Comparison of ENCODE assay signal across 19 mouse cellular contexts in the genomic region with DNA sequence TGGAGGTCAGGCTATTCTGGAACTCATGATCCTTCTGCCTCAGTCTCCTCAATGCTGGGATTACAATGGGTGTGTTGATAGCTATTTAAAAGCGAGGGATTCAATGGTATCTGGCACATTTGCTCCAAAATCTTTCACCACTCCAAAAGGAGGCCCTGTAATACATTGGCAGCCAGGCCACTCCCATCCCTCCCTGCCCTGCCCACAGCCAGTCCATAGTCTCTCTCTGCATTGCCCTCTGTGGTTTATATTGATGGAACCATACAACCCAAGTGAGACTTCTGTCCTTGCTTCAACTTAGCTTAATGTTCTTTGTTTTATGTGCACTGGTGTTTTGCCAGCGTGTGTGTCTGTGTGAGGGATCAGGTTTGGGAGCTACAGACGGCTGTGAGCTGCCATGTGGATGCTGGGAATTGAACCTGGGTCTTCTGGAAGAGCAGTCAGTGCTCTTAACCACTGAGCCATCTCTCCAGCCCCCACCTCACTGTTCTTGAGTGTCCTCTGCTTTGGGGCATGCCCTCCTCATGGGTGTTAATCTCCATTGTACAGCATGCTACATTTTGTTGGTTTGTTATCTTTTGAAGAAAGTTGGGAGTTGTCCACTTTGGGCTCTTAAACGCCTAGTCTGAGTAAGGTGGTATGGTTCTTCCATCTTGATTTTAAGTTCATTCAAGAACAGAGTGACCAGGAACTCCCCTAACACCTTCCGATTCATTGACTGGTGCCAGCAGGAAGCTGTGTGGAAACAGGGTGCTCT. TPM values are rescaled to one million over a fixed set of nuclear protein-coding genes. Genes with fewer than 3 reads are reported as not detected.
"Had no signal": no experiment of that assay in that cellular context is flagged by ENCODE, and none has a peak within 500 bp of the region (broad histone marks: within the 10 kb centered on the region; RNA-seq: fewer than 3 reads in every experiment).

No protein-coding gene starts in this region.

- H3K36me3 ChIP-seq: limb, embryonic 13.5 days; midbrain, embryonic 15.5 days; neural tube, embryonic 13.5 days had no signal

- H3K4me2 ChIP-seq: limb, embryonic 13.5 days; midbrain, embryonic 11.5 days; midbrain, embryonic 15.5 days; neural tube, embryonic 13.5 days had no signal

- DNase-seq: kidney, adult 11 months; kidney, adult 9 months; kidney, postnatal 36 days; left cerebral cortex, postnatal 4 days; lung, adult 18-20 months; lung, postnatal 36 days; retina, postnatal 1 day; right cerebral cortex, postnatal 14 days; thymus, postnatal 14 days had no signal

- H3K27me3 ChIP-seq: limb, embryonic 13.5 days; midbrain, embryonic 15.5 days; neural tube, embryonic 13.5 days had no signal

- H3K4me3 ChIP-seq: limb, embryonic 13.5 days; midbrain, embryonic 15.5 days; neural tube, embryonic 13.5 days had no signal

- H3K27ac ChIP-seq: kidney, postnatal 0 days; limb, embryonic 13.5 days; midbrain, embryonic 15.5 days; neural tube, embryonic 13.5 days; stomach, postnatal 0 days had no signal

- H3K9me3 ChIP-seq: limb, embryonic 13.5 days; midbrain, embryonic 15.5 days; neural tube, embryonic 13.5 days had no signal

- ATAC-seq: midbrain, embryonic 15.5 days had no signal

- H3K9ac ChIP-seq: limb, embryonic 13.5 days; midbrain, embryonic 15.5 days; neural tube, embryonic 13.5 days had no signal

- H3K4me1 ChIP-seq: midbrain, embryonic 15.5 days had no signal

RNA-seq across cellular contexts. Expression of a gene that starts 9.5 kb away (rescaled TPM):
- total RNA-seq: layer of hippocampus, adult 18-20 months; layer of hippocampus, postnatal 10 days; left cerebral cortex, postnatal 10 days had no signal
- polyA plus RNA-seq: intestine, embryonic 14.5 days; midbrain, embryonic 11.5 days; neural tube, embryonic 13.5 days had no signal

RNA-seq across cellular contexts. Expression of a gene that starts 30.6 kb away (rescaled TPM):
- polyA plus RNA-seq: midbrain, embryonic 11.5 days; midbrain, embryonic 15.5 days; neural tube, embryonic 13.5 days had no signal
